Mouse (Mus musculus) adrenal gland, postnatal 4 days (tissue): Measurements from ENCODE around the gene Gm7138. TPM values are rescaled to one million over a fixed set of nuclear protein-coding genes. Genes with fewer than 3 reads are reported as not detected.
"Not testable (repeated sequence)": the region's sequence is repeated elsewhere in the genome, so short reads cannot be mapped to it uniquely, and the experiment has no call there.

Experiments
- DNase-seq, 2 experiments: peaks; one replicate each; pipeline ENCODE4 v3.0.0; 2021 to 2022; ENCODE audit warnings: low spot score in 2 of 2, mixed read lengths in 2 of 2
- total RNA-seq, 2 experiments: library from RNA; stranded (reverse); gene quantifications; 2 replicates each; pipeline ENCODE4 v1.2.3; 2021

Gm7138 gene
- total RNA-seq, 2 experiments from 2014 or later: not detected

GRCm38 (mm10) chr10:77750686-77751085 lies 26.1 kb downstream of the Gm7138 start:
- DNase-seq: not testable (repeated sequence)

GRCm38 (mm10) chr10:77741924-77742688 lies 34.6 kb downstream of the Gm7138 start, which contains the start of gene Gm18596:
Gene Gm18596 (minus strand): TSS chr10:77742638.
- DNase-seq: not testable (repeated sequence)

DNA sequence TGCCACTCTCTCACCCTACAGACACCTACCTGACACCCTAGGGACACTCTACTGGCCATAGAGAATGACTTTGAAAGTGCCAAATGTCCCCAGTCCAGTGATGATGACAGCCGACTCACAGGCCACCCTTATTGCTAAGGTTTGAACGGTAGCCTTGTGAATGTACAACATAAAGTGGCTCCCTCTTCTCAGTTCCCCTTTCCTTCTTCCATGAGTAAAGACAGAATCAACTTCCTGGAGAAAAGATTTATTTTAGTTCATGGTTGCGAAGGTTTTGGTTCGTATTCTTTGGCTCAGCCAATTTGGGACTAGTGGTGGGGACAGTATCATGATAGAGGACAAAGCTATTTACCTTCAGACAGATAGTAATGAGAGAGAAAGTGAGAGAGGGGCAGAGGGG lies 37.8 kb downstream of the Gm7138 start:
- DNase-seq: no peak

GRCm38 (mm10) chr10:77735928-77736327 lies 40.8 kb downstream of the Gm7138 start:
- no peak for DNase-seq

DNA sequence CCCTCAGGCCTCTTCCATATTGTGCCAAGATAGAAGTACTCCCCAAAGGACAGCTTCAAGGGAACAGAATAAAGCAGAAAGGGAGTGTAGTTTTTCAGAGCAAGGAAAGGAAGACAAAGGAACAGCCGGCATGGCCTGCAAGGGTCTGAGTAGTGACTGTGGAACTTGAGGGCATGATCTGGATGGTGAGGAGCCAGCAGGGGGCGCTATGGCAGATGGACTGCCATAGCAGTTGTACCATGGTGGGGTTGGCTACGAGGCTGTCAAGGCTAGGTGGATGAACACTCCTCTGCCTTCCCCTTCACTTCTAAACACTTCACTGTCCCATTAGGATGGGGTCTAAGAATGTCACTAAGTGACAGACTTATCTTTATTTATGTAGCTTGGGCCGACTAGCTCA lies 47.5 kb downstream of the Gm7138 start:
- DNase-seq: no peak

GRCm38 (mm10) chr10:77728280-77728679 lies 48.5 kb downstream of the Gm7138 start:
- no peak for DNase-seq

Other genes starting within 250 kb of the Gm7138 start
- 1 to 10 TPM; 5.3 to 8.5 TPM for gene Itgb2, start 246.7 kb downstream of the Gm7138 start, total RNA-seq
- 100 to 1,000 TPM; 176 to 186 TPM for gene Pttg1ip, start 195.2 kb downstream of the Gm7138 start, total RNA-seq
- gene Sumo3, start 170.8 kb downstream of the Gm7138 start, total RNA-seq: 100 to 1,000 TPM; 181 to 183 TPM
- gene Gm49325, start 170.7 kb downstream of the Gm7138 start, total RNA-seq: 10 to 100 TPM; 18.1 to 27.7 TPM
- 10 to 100 TPM; 42.2 to 44.3 TPM for gene Ube2g2, start 154.7 kb downstream of the Gm7138 start, total RNA-seq
- 1 to 10 TPM in 1 of 2 experiments, under 1 TPM in 1; 0.45 to 1.0 TPM for gene Tspear, start 90.4 kb downstream of the Gm7138 start, total RNA-seq
- not detected for gene Gm19402, start 86.2 kb downstream of the Gm7138 start, total RNA-seq
- gene Gm9508, start 79.7 kb downstream of the Gm7138 start, total RNA-seq: not detected
- gene Gm10272, start 70.3 kb downstream of the Gm7138 start, total RNA-seq: not detected
- gene Gm10024, start 65.5 kb downstream of the Gm7138 start, total RNA-seq: not detected
- gene Gm10142, start 61.1 kb downstream of the Gm7138 start, total RNA-seq: not detected
- not detected for gene Krtap12-1, start 56.3 kb downstream of the Gm7138 start, total RNA-seq
- gene Gm10100, start 50.5 kb downstream of the Gm7138 start, total RNA-seq: not detected
- gene Gm18596, start 34.3 kb downstream of the Gm7138 start, total RNA-seq: not detected
- gene Gm9736, start 25.6 kb downstream of the Gm7138 start, total RNA-seq: not detected
- gene Gm3233, start 17.3 kb downstream of the Gm7138 start, total RNA-seq: not detected
- gene Gm3238, start 5.6 kb downstream of the Gm7138 start, total RNA-seq: not detected
- not detected for gene Gm3250, start 5.6 kb upstream of the Gm7138 start, total RNA-seq
- gene Gm7137, start 11.3 kb upstream of the Gm7138 start, total RNA-seq: not detected
- gene Gm9639, start 18.1 kb upstream of the Gm7138 start, total RNA-seq: not detected
- gene Gm19668, start 22.2 kb upstream of the Gm7138 start, total RNA-seq: not detected
- not detected for gene Gm9507, start 34.9 kb upstream of the Gm7138 start, total RNA-seq
- gene Gm2696, start 37.7 kb upstream of the Gm7138 start, total RNA-seq: not detected
- not detected for gene Krtap10-4, start 50.2 kb upstream of the Gm7138 start, total RNA-seq
- not detected for gene Krtap10-10, start 59.0 kb upstream of the Gm7138 start, total RNA-seq
- gene Gm36176, start 69.9 kb upstream of the Gm7138 start, total RNA-seq: not detected
- not detected for gene Gm10318, start 75.9 kb upstream of the Gm7138 start, total RNA-seq
- not detected for gene Gm3285, start 85.0 kb upstream of the Gm7138 start, total RNA-seq
- gene Lrrc3, start 125.6 kb upstream of the Gm7138 start, total RNA-seq: 10 to 100 TPM in 1 of 2 experiments, 1 to 10 TPM in 1; 9.8 to 14.6 TPM
- gene Trpm2, start 193.6 kb upstream of the Gm7138 start, total RNA-seq: 1 to 10 TPM; 4.1 to 4.3 TPM
- gene 1810043G02Rik, start 201.6 kb upstream of the Gm7138 start, total RNA-seq: 10 to 100 TPM; 21.3 to 25.1 TPM
- 10 to 100 TPM; 85.6 to 87.2 TPM for gene Pfkl, start 233.1 kb upstream of the Gm7138 start, total RNA-seq